Mouse (Mus musculus) neural tube, embryonic 15.5 days (tissue): ENCODE data around the gene Nav3. TPM values are rescaled to one million over a fixed set of nuclear protein-coding genes. Genes with fewer than 3 reads are reported as not detected.

ENCODE experiments used
- ATAC-seq: fragments of 200-750 bp; cut with Nextera tagmentation; 2 replicates; pipeline ENCODE4 v1.8.0; 2017; ENCODE audit warnings: mild to moderate bottlenecking, moderate TSS enrichment, moderate library complexity; ENCODE audit not compliant: low FRiP score
- H3K27ac ChIP-seq: fragments of 300-500 bp; sonication (generic); replicated peaks from 2 replicates; pipeline ENCODE4 v1.5.1; 2015; ENCODE audit warnings: mild to moderate bottlenecking, inconsistent platforms
- H3K27me3 ChIP-seq: fragments of 300-500 bp; sonication (generic); replicated peaks from 2 replicates; pipeline ENCODE4 v1.6.1; 2015; ENCODE audit warnings: inconsistent platforms
- H3K36me3 ChIP-seq: fragments of 300-500 bp; sonication (generic); 2 replicates; pipeline ENCODE4 v1.6.1; 2015; ENCODE audit warnings: inconsistent platforms
- H3K4me1 ChIP-seq: fragments of 300-500 bp; sonication (generic); 2 replicates; pipeline ENCODE4 v1.6.1; 2015; ENCODE audit warnings: inconsistent platforms
- H3K4me2 ChIP-seq: fragments of 300-500 bp; sonication (generic); 2 replicates; pipeline ENCODE4 v1.6.1; 2015; ENCODE audit warnings: inconsistent platforms, mild to moderate bottlenecking, moderate library complexity
- H3K4me3 ChIP-seq: fragments of 300-500 bp; sonication (generic); replicated peaks from 2 replicates; pipeline ENCODE4 v1.5.1; 2015; ENCODE audit warnings: mild to moderate bottlenecking, inconsistent platforms
- H3K9ac ChIP-seq: fragments of 300-500 bp; sonication (generic); replicated peaks from 2 replicates; pipeline ENCODE4 v1.6.1; 2015; ENCODE audit warnings: mild to moderate bottlenecking, inconsistent platforms
- H3K9me3 ChIP-seq: fragments of 300-500 bp; sonication (generic); replicated peaks from 2 replicates; pipeline ENCODE4 v1.6.1; 2016; ENCODE audit warnings: inconsistent platforms
- WGBS: fragments of 180-500 bp; shearing (Covaris S2); methylation state at CpG from one replicate; pipeline ENCODE4 v1.1.7; 2015; ENCODE audit warnings: mixed read lengths; 5-methylcytosine and 5-hydroxymethylcytosine counted together
- polyA plus RNA-seq: library from polyadenylated mRNA; unstranded; fragments of >200 nt; fragmentation: Nextera tagmentation; extraction: Ambion mirVana; gene quantifications from 2 replicates; pipeline ENCODE4 v1.2.1, GENCODE M21; 2015

Gene Nav3
- polyA plus RNA-seq, 1 experiment from 2014 or later: 24.3 TPM

GRCm38 (mm10) chr10:109641806-109642205 lies 814.2 kb downstream of the Nav3 start:
- Histone ChIP-seq H3K4me2 (no peak overlapping the region), H3K27ac (no peak overlapping the region), H3K36me3 (no peaks in the 10 kb centered on the region), H3K27me3 (no peaks in the 10 kb centered on the region), H3K4me1 (0 out of 2 replicates have a peak, but pooled peaks cover 3% of the 10 kb centered on the region), H3K9ac (no peak overlapping the region), H3K4me3 (no peak overlapping the region), H3K9me3 (no peaks in the 10 kb centered on the region)
- ATAC-seq: no peak
- WGBS: 52% methylated on average over 7 of the region's 7 CpGs

- Histone ChIP-seq H3K27me3 (no peaks in the 10 kb centered on the region), H3K27ac (no peak overlapping the region), H3K36me3 (no peaks in the 10 kb centered on the region), H3K4me3 (no peak overlapping the region), H3K4me1 (0 out of 2 replicates have a peak, but pooled peaks cover 3% of the 10 kb centered on the region), H3K9ac (no peak overlapping the region), H3K9me3 (no peaks in the 10 kb centered on the region), H3K4me2 (no peak overlapping the region)
- WGBS: 53% methylated on average over 16 of the region's 16 CpGs
- ATAC-seq: no peak
These were observed 818.3 kb downstream of the Nav3 start for GRCm38 (mm10) chr10:109637702-109638101.
